Comparison of ENCODE assay signal across 13 mouse cellular contexts in genomic region chr14:60815098-60815497, GRCm38 (mm10). TPM values are rescaled to one million over a fixed set of nuclear protein-coding genes. Genes with fewer than 3 reads are reported as not detected.
"Had no signal": no experiment of that assay in that cellular context is flagged by ENCODE, and none has a peak within 500 bp of the region (broad histone marks: within the 10 kb centered on the region; RNA-seq: fewer than 3 reads in every experiment).

No protein-coding gene starts in this region.

- H3K4me1 ChIP-seq: kidney, embryonic 15.5 days; midbrain, embryonic 15.5 days; neural tube, embryonic 12.5 days; stomach, embryonic 15.5 days had no signal

- H3K4me3 ChIP-seq: kidney, embryonic 15.5 days; left cerebral cortex, adult 2 months; limb, embryonic 15.5 days; liver, embryonic 12.5 days; midbrain, embryonic 15.5 days; neural tube, embryonic 12.5 days; stomach, embryonic 15.5 days had no signal

- H3K9ac ChIP-seq: kidney, embryonic 15.5 days; limb, embryonic 15.5 days; liver, embryonic 12.5 days; midbrain, embryonic 15.5 days; neural tube, embryonic 12.5 days; stomach, embryonic 15.5 days had no signal

- H3K4me2 ChIP-seq: kidney, embryonic 15.5 days; limb, embryonic 15.5 days; liver, embryonic 12.5 days; midbrain, embryonic 15.5 days; neural tube, embryonic 12.5 days; stomach, embryonic 15.5 days had no signal

- H3K36me3 ChIP-seq: midbrain, embryonic 15.5 days had no signal

- H3K9me3 ChIP-seq: kidney, embryonic 15.5 days; limb, embryonic 15.5 days; liver, embryonic 12.5 days; midbrain, embryonic 15.5 days; neural tube, embryonic 12.5 days; stomach, embryonic 15.5 days had no signal

- H3K27me3 ChIP-seq: kidney, embryonic 15.5 days; limb, embryonic 15.5 days; liver, embryonic 12.5 days; midbrain, embryonic 15.5 days; neural tube, embryonic 12.5 days; stomach, embryonic 15.5 days had no signal

- ATAC-seq: intestine, embryonic 16.5 days; liver, embryonic 12.5 days; midbrain, embryonic 15.5 days had no signal

- H3K27ac ChIP-seq: kidney, embryonic 15.5 days; left cerebral cortex, adult 2 months; limb, embryonic 15.5 days; liver, embryonic 12.5 days; midbrain, embryonic 15.5 days; neural tube, embryonic 12.5 days; stomach, embryonic 15.5 days had no signal

- DNase-seq: kidney, postnatal 14 days; thymus, adult 2 months; thymus, postnatal 36 days had no signal

RNA-seq across cellular contexts. Expression of gene C1qtnf9, which starts 47.2 kb away (rescaled TPM):
- total RNA-seq: megakaryocyte progenitor cell, adult 5-6 weeks; monocyte, adult 5-6 weeks had no signal
